Mouse (Mus musculus) CH12.LX (cell line): ENCODE results near the gene Dcpp2.

Experiments used
- CTCF ChIP-seq, 2 experiments: IDR thresholded peaks in 1 of 2; conservative IDR thresholded peaks in 1 of 2; 2 replicates each; pipeline ENCODE4 v1.5.1; 2011 to 2012; ENCODE audit warnings: low read depth in 2 of 2, low read length in 2 of 2, improper control_type of control experiment in 1 of 2, inconsistent platforms in 1 of 2, mild to moderate bottlenecking in 1 of 2, moderate library complexity in 1 of 2
- EP300 ChIP-seq: IDR thresholded peaks from 2 replicates; pipeline ENCODE4 v1.6.1; 2011; ENCODE audit warnings: low read length, improper control_type of control experiment
- KAT2A ChIP-seq: IDR thresholded peaks from 2 replicates; pipeline ENCODE4 v1.6.1; 2012; ENCODE audit warnings: low read length, improper control_type of control experiment, inconsistent platforms; ENCODE audit not compliant: insufficient replicate concordance
- POLR2A ChIP-seq: IDR thresholded peaks from 2 replicates; pipeline ENCODE4 v1.6.1; 2011; ENCODE audit warnings: low read depth, mild to moderate bottlenecking, improper control_type of control experiment, low read length
- RAD21 ChIP-seq: IDR thresholded peaks from 2 replicates; pipeline ENCODE4 v1.6.1; 2011; ENCODE audit warnings: low read depth, mild to moderate bottlenecking, low read length, improper control_type of control experiment, moderate library complexity
- TCF12 ChIP-seq: IDR thresholded peaks from 2 replicates; pipeline ENCODE4 v1.6.1; 2014; ENCODE audit warnings: low read depth, mild to moderate bottlenecking, inconsistent platforms, low read length, improper control_type of control experiment
- USF1 ChIP-seq: IDR thresholded peaks from 2 replicates; pipeline ENCODE4 v1.6.1; 2014; ENCODE audit warnings: low read depth, mild to moderate bottlenecking, inconsistent platforms, low read length, improper control_type of control experiment

DNA sequence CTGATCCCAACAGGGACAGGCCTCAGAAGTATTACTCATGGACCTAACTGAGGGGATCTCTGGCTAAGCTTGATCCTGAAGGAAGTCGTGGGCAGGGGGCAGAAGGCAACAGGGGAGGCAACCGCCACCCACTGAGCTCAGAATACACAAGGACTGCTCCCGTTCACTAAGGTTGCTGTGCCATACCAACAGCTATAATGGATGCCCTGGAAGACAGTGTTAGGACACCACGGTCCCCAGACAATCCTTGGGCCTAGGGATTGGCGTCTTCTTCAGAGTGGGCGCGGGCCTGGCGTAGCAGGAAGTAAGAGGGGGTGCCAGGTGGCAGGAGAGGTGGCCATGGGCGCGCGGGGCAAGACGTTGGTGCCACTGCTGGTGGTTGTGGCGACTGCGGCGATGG lies 12.9 kb upstream of the Dcpp2 start, which contains the start of gene Prss21:
- TF ChIP-seq KAT2A (no peak), POLR2A (no peak), TCF12 (no peak), EP300 (no peak), USF1 (no peak), CTCF (conservative IDR thresholded peaks at IDR 0.05 in 1 of 2, IDR thresholded peaks at IDR 0.05 in 1 of 2; ENCODE audit: low read depth in 2 of 2, low read length in 2 of 2) (no peak), RAD21 (no peak)
